Mouse (Mus musculus) left cerebral cortex, postnatal 36 days (tissue): Measurements from ENCODE around the gene Rph3al. TPM values are rescaled to one million over a fixed set of nuclear protein-coding genes. Genes with fewer than 3 reads are reported as not detected.

Experiments
- DNase-seq, 2 experiments: peaks; one replicate each; pipeline ENCODE4 v3.0.0; 2021 to 2022; ENCODE audit warnings: low spot score in 2 of 2, mixed read lengths in 1 of 2
- intact Hi-C: fragments of 180-260 bp; cut with DNase I; formaldehyde crosslinking; loops from one replicate; pipeline ENCODE4 v1.15.1; 2025
- total RNA-seq, 2 experiments: library from RNA; stranded (reverse); gene quantifications; 2 replicates each; pipeline ENCODE4 v1.2.3; 2021

The Rph3al gene
- total RNA-seq, 2 experiments from 2014 or later = 2.0 to 4.3 TPM

DNA sequence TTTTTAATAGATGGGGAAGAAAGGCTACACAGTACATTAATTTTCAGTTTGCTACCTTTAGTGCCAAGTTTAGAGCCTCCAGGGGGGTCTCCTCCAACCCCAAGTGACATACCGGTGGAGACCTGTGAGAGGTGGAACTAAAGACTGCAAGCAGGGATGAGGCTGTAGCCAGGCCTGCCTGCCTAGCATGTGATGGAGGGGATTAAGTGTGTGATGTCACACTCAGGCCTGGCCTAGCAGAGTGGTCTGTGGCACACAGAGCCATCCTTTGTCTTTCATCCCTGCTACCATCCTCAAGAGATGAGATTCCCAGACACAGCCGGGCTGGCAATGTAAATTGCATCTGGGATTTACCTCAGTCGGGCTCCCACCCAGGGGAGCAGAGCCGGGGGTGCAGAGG, 67.3 kb downstream of the Rph3al start:
- DNase-seq = no peak
- intact Hi-C loops = loop anchor here (5.0 kb wide), 1 partner anchor 96 kb away; no protein-coding TSS in a partner anchor

DNA sequence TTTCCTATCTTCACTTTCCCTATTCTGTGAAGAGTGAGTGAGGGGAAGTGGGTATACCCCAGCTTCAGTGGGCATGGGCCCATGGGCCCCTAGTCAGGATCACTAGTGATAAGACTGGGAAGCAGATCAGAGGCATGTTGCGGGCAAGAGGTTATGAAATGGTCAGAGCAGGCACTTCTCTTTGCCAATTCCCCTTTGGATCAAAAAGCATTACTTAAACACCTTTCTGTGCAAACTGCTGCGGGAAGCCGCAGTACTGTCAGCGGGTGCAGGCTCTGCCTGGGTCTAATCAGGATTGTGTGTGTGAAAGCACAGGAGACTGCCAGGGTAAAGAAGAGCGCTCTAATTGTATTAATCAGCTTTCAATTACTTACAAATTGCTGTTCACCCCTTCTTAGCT, 67.8 kb downstream of the Rph3al start:
- no peak for DNase-seq
- intact Hi-C loops = loop anchor here (5.0 kb wide), 1 partner anchor 97 kb away; no protein-coding TSS in a partner anchor

DNA sequence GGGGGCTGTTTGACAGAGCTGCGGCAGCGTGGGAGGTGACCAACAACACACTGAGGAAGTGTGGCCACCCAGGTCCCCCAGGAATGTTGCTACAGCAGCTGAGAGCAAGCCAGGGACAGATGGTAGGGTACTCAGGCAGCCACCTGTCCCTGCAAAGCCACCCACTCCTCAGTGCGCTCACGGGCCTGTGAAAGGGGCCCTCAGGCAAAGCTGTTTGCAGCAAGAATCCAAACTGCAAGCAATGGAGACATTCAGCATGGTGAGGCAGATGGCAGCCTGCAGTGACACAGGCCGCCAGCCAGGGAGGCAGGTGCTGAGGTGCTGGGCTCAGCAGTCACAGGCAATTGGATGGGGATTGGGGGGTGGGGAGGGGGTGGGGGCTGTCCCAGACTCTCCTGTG, 68.3 kb downstream of the Rph3al start:
- intact Hi-C loops = loop anchor here (5.0 kb wide), 1 partner anchor 97 kb away; no protein-coding TSS in a partner anchor
- DNase-seq = peak; percentile 85 to 92

GRCm38 (mm10) chr11:75866861-75867260, 71.4 kb downstream of the Rph3al start:
- intact Hi-C loops = no loop called here
- DNase-seq = no peak

DNA sequence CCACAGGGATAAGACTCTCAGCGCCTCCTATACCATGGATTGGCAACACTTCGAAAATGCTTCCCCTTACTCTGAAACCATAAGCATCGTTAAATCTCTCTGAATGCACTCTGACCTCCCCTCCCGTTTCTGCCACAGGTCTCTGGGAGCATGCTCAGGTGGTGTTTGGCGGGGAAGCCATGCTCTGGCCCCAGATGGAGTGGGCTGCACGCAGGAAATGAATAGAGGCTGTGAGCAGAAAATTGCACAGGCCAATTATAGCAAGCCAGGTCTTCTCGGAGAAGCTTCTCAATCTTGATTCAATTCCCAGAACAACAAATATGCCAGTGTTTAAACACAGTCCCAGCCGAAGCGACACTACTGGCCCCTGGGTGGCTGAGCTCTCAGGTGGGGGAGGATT, 72.4 kb downstream of the Rph3al start:
- no peak for DNase-seq
- intact Hi-C loops = no loop called here

GRCm38 (mm10) chr11:75865253-75865619, 73.0 kb downstream of the Rph3al start:
- no peak for DNase-seq
- intact Hi-C loops = no loop called here

DNA sequence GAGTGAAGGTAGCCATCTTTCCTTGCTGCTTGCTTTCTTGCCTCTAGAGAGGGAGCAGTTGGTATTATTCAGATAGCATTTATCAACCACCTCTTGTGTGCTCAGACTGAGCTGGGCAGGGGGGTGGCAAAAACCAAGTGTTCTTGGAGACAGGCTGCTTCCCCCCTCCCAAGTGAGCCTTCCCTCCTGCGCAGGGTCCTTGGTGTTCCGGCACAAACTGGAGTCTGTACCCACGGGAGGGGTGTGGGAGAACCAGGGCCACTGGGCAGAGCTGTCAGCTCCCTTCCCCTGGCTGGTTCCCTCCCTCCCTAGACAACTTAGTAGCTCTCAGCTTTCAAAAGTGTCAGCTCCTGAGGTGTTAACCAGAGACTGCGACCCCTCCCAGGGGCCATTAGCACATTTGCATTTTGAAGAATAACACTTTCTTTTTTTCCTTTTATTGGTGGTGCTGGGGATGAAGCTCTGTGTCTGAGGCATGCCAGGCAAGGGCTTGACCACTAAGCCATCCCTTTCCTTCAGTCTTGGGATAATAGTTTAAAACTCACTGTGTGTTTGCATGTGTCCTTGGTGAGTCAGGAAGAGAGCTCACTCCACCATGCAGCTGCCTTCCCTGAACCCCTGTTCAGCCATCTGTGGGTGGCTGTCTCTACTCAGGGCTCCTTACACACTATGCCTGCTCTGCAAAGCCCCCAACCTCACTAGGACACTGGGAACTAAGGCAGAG, 73.5 kb downstream of the Rph3al start:
- intact Hi-C loops = no loop called here
- no peak for DNase-seq

GRCm38 (mm10) chr11:75862466-75862865, 75.8 kb downstream of the Rph3al start:
- intact Hi-C loops = no loop called here
- no peak for DNase-seq

- no peak for DNase-seq
- intact Hi-C loops = no loop called here
Observed at GRCm38 (mm10) chr11:75861653-75862052, 76.6 kb downstream of the Rph3al start.

DNA sequence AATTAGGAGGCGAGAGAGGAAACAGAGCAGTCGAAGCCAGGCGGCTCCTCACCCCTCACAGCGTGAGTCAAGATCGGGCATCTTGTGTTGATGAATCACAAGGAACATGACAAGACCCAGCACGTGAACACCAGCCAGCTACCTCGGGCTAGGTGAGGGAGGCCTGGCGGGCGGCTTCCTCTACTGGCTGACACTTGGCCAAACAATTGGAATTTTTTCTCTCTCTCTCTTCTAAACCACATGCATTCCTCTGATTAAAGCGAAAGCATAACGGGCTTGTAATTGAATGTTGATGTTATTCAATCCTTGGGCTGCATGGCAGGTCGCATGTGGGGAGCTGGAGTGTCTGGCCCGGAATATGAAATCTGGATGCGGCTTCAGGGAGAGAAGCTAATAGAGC, 77.0 kb downstream of the Rph3al start:
- intact Hi-C loops = no loop called here
- no peak for DNase-seq

GRCm38 (mm10) chr11:75859460-75859859, 78.8 kb downstream of the Rph3al start:
- intact Hi-C loops = no loop called here

DNA sequence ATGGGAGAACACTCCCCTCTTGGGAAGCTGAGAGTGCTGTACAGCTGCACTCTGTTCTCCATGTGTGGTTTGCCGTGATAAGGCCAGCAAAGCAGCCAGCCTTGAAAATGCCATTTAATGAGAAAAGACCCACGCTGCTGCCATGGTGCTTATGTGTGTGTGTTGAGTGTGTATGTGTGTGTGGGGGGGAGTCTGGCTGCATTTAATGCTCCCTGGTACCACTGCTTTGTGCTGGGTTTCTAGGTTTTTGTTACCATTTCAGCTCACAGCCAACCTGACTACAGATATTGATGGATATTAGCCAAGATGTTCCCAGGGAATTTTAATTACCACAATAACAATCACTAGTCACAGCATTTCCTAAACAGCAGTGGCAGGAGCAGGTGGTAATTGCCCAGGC, 79.3 kb downstream of the Rph3al start:
- intact Hi-C loops = no loop called here
- no peak for DNase-seq

More at GRCm38 (mm10) chr11:75859460-75859859, 78.8 kb downstream of the Rph3al start:
- no peak for DNase-seq

DNA sequence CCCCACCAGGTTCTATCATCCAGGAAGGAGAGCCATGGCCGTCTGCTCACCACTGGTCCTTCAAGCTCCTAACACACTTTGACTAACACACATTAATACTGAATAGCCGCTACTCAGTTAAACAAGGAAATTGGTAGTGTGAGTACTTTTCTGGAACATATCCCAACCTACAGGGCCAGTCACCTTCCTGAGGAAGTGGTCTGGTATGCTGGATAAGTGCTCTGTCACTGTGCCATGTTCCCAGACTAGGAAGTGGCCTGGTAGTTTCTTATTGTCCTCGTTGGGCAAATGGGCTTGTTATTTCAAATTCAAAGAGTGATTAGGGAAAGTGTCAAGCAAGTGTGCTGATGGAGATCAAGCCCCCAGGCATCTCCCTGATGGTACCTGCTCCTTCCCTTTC, 80.4 kb downstream of the Rph3al start:
- no peak for DNase-seq
- intact Hi-C loops = no loop called here

GRCm38 (mm10) chr11:75854327-75854726, 83.9 kb downstream of the Rph3al start:
- no peak for DNase-seq
- intact Hi-C loops = no loop called here

DNA sequence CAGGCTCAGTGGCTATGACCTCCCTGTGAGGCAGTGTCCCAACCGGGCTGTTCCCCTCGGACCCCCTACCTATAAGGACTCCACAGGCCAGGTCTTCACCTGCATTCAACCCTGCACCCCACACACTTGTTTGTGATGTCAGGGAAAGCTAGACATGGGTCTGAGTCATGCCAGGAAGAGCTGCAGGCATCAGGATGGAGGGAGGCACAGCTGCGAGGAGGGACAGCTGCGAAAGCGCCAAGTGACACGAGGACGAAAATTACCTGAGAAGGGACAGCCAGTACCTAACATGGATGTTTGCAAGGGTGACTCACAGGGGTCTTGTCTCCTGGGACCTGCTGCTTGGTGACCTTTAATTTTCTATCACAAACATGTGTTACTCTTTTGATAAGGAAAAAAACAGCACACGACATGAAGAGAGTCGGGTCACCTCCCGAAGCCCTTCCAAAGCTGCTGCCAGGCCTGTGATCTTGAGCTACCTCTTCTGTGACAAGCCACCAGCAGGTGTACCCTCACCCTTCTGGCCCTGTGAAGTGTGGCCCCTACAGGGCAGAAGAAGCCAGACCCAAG, 85.1 kb downstream of the Rph3al start:
- intact Hi-C loops = no loop called here
- DNase-seq = no peak

DNA sequence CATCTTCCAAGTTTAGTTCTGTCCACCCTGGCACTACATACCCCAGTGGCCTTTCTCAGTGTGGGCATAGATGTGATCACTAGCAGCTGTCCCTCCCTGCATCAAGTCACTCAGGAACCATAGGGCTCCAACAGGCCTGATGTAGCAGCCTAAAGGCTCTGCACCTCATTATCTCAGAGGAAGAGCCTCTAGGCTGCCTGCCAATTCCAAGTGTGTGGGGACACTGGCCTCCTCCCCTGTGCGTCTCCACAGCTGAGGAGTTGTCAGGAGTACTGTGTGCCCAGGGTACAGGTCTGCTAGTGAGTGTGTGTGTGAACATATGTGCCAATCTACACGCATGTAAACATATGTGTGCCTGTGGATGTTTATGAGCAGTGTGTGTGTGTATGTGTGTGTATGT, 85.7 kb downstream of the Rph3al start:
- DNase-seq = no peak
- intact Hi-C loops = no loop called here

- intact Hi-C loops = no loop called here
- DNase-seq = no peak
Observed at GRCm38 (mm10) chr11:75849552-75849951, 88.7 kb downstream of the Rph3al start.

DNA sequence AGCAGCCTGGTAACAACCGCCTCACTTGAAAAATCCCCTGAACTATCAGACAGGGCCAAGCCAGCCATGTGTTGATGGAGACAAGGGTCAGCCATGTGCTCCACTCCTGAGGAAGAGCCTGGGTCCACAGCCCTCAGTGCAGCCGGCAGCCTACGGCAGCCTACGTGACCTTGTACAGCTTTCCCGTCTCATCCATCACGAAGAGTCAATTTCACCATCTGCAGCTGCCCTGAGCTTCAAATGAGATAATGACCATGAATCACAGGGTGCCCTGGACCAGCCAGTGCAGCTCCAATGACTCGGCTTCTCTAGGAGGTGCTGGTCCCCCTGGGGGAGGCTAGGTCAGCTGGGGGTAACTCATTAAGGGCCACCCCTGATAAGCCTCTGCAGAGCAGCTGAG, 91.6 kb downstream of the Rph3al start:
- DNase-seq = no peak
- intact Hi-C loops = no loop called here

GRCm38 (mm10) chr11:75845675-75846074, 92.6 kb downstream of the Rph3al start:
- DNase-seq = no peak
- intact Hi-C loops = no loop called here

- intact Hi-C loops = no loop called here
Observed at GRCm38 (mm10) chr11:75842904-75843619, 95.2 kb downstream of the Rph3al start.

GRCm38 (mm10) chr11:75841503-75841902, 96.7 kb downstream of the Rph3al start:
- no peak for DNase-seq
- intact Hi-C loops = no loop called here

More at GRCm38 (mm10) chr11:75842904-75843619, 95.2 kb downstream of the Rph3al start:
- DNase-seq = no peak
